Mouse (Mus musculus) cerebral cortex, adult 2 months (tissue): ENCODE measurements around the gene Asf1b.

ENCODE experiments used
- WGBS: fragments of 180-500 bp; shearing (Covaris S2); methylation state at CpG from one replicate; pipeline ENCODE4 v1.1.7; 2018; 5-methylcytosine and 5-hydroxymethylcytosine counted together

The Asf1b gene

GRCm38 (mm10) chr8:84019738-84020137 lies 64.4 kb downstream of the Asf1b start:
- WGBS = 83% methylated on average over 9 of the region's 9 CpGs
